Mouse (Mus musculus): ENCODE results near the gene Ggact.

DNA sequence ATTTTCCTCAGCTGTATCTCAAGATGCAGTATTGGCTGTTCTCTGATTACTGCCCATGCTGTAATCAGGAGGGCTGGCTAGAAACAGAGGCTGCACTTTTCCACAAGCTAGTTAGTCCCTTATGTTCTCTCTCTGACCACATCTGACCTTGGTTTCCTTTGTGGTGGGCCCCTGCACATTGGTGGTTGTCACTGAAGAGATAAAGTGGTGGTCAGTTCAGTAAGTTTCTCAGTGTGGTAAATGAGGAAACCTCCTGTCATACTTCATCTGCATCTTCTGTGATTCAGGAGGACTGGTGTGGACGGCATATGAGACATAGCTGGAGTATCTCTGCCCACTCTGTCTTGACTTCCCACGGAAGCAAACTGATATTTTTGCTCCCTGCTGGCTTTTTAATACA lies 125.4 kb downstream of the Ggact start:
- TF ChIP-seq POLR2A (IDR thresholded peaks at IDR 0.05; ENCODE audit: low read depth, low read length) (no peak), CTCF (IDR thresholded peaks at IDR 0.05; ENCODE audit: extremely low read depth, insufficient read length, insufficient replicate concordance, low read depth, low read length) (no peak)
